Mouse (Mus musculus) heart, embryonic 15.5 days (tissue): ENCODE measurements around the gene Mgat3. TPM values are rescaled to one million over a fixed set of nuclear protein-coding genes. Genes with fewer than 3 reads are reported as not detected.

Experiments used
- ATAC-seq: fragments of 200-750 bp; cut with Nextera tagmentation; replicated peaks from 2 replicates; pipeline ENCODE4 v1.8.0; 2017; ENCODE audit warnings: low read depth, moderate TSS enrichment; ENCODE audit not compliant: insufficient number of reproducible peaks, insufficient read depth, low FRiP score
- H3K27ac ChIP-seq: fragments of 300-500 bp; sonication (generic); 2 replicates; pipeline ENCODE4 v1.5.1; 2015; ENCODE audit warnings: mild to moderate bottlenecking, inconsistent platforms
- H3K27me3 ChIP-seq: fragments of 300-500 bp; sonication (generic); 2 replicates; pipeline ENCODE4 v1.6.1; 2015; ENCODE audit warnings: inconsistent platforms
- H3K36me3 ChIP-seq: fragments of 300-500 bp; sonication (generic); 2 replicates; pipeline ENCODE4 v1.6.1; 2015; ENCODE audit warnings: mild to moderate bottlenecking, inconsistent platforms
- H3K4me1 ChIP-seq: fragments of 300-500 bp; sonication (generic); replicated peaks from 2 replicates; pipeline ENCODE4 v1.6.1; 2015; ENCODE audit warnings: inconsistent platforms
- H3K4me2 ChIP-seq: fragments of 300-500 bp; sonication (generic); 2 replicates; pipeline ENCODE4 v1.6.1; 2015; ENCODE audit warnings: inconsistent platforms, mild to moderate bottlenecking, moderate library complexity
- H3K4me3 ChIP-seq: fragments of 300-500 bp; sonication (generic); 2 replicates; pipeline ENCODE4 v1.5.1; 2015; ENCODE audit warnings: mild to moderate bottlenecking, inconsistent platforms
- H3K9ac ChIP-seq: fragments of 300-500 bp; sonication (generic); 2 replicates; pipeline ENCODE4 v1.6.1; 2015; ENCODE audit warnings: mild to moderate bottlenecking, inconsistent platforms
- H3K9me3 ChIP-seq: fragments of 300-500 bp; sonication (generic); replicated peaks from 2 replicates; pipeline ENCODE4 v1.6.1; 2016; ENCODE audit warnings: inconsistent platforms
- WGBS: fragments of 180-500 bp; shearing (Covaris S2); methylation state at CpG from one replicate; pipeline ENCODE4 v1.1.7; 2015; ENCODE audit warnings: mixed read lengths; 5-methylcytosine and 5-hydroxymethylcytosine counted together
- polyA plus RNA-seq: library from polyadenylated mRNA; unstranded; fragments of >200 nt; fragmentation: Nextera tagmentation; extraction: Ambion mirVana; gene quantifications from 2 replicates; pipeline ENCODE4 v1.2.1, GENCODE M21; 2015

The Mgat3 gene
- polyA plus RNA-seq, 1 experiment from 2014 or later = 0.93 TPM

DNA sequence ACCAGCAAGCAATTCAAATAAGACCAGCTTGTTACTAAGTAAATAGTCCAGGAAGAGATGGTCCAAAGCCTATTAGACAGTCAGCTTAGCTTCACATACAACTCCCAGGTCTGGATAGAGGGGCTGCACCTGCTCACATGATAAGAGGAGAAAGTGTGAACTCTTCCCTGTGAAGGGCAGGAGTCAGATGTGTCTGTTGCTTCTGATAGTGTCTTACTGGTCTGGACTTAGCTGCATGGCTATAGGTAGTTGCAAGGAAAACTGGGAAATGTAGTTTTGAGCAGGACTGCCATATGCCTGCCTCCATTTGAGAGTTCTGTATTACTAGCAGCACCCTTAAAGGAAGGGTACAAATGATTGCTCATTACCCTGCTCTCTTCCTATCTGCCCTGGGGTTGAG, 40.2 kb downstream of the Mgat3 start:
- Histone ChIP-seq H3K4me2 (no peak overlapping the region), H3K9ac (no peak overlapping the region), H3K4me1 (peaks cover 2% of the 10 kb centered on the region; the same call in 1 of the 2 replicates), H3K27ac (no peak overlapping the region), H3K27me3 (no peaks in the 10 kb centered on the region), H3K9me3 (no peaks in the 10 kb centered on the region), H3K4me3 (no peak overlapping the region), H3K36me3 (no peaks in the 10 kb centered on the region)
- ATAC-seq = no peak

- Histone ChIP-seq H3K4me2 (no peak overlapping the region), H3K27me3 (no peaks in the 10 kb centered on the region), H3K9ac (no peak overlapping the region), H3K36me3 (no peaks in the 10 kb centered on the region), H3K27ac (no peak overlapping the region), H3K4me3 (no peak overlapping the region), H3K4me1 (peaks cover 11% of the 10 kb centered on the region), H3K9me3 (no peaks in the 10 kb centered on the region)
- ATAC-seq = no peak
- WGBS = 17% methylated on average over 10 of the region's 10 CpGs
Measured at GRCm38 (mm10) chr15:80215716-80216479, 42.4 kb downstream of the Mgat3 start.

GRCm38 (mm10) chr15:80216480-80216820, 42.9 kb downstream of the Mgat3 start:
- no peak overlapping the region for H3K9ac ChIP-seq
- no peak for ATAC-seq
- no peak overlapping the region for H3K4me3 ChIP-seq
- WGBS = 59% methylated on average over 9 of the region's 9 CpGs
- H3K27me3 ChIP-seq = no peaks in the 10 kb centered on the region
- H3K9me3 ChIP-seq = no peaks in the 10 kb centered on the region
- no peak overlapping the region for H3K4me2 ChIP-seq
- peaks cover 11% of the 10 kb centered on the region for H3K4me1 ChIP-seq
- H3K36me3 ChIP-seq = no peaks in the 10 kb centered on the region
- no peak overlapping the region for H3K27ac ChIP-seq

- ATAC-seq = no peak
- 81% methylated on average over 10 of the region's 10 CpGs for WGBS
- H3K9me3 ChIP-seq = no peaks in the 10 kb centered on the region
- no peak overlapping the region for H3K4me3 ChIP-seq
- no peak overlapping the region for H3K4me2 ChIP-seq
- peaks cover 11% of the 10 kb centered on the region for H3K4me1 ChIP-seq
- no peak overlapping the region for H3K27ac ChIP-seq
- no peak overlapping the region for H3K9ac ChIP-seq
- H3K36me3 ChIP-seq = no peaks in the 10 kb centered on the region
- no peaks in the 10 kb centered on the region for H3K27me3 ChIP-seq
Measured at GRCm38 (mm10) chr15:80217476-80217875, 44.0 kb downstream of the Mgat3 start.

- Histone ChIP-seq H3K36me3 (no peaks in the 10 kb centered on the region), H3K9ac (no peak overlapping the region), H3K4me3 (no peak overlapping the region), H3K4me1 (peaks cover 20% of the 10 kb centered on the region), H3K27ac (no peak overlapping the region), H3K27me3 (no peaks in the 10 kb centered on the region), H3K4me2 (peak overlapping the region; percentile 44), H3K9me3 (no peaks in the 10 kb centered on the region)
- 25% methylated on average over 14 of the region's 14 CpGs for WGBS
- peak; percentile 53; the same call in 1 of the 2 replicates for ATAC-seq
Measured at GRCm38 (mm10) chr15:80219211-80219610, 45.7 kb downstream of the Mgat3 start.

- ATAC-seq = no peak
- Histone ChIP-seq H3K4me1 (peaks cover 20% of the 10 kb centered on the region), H3K36me3 (no peaks in the 10 kb centered on the region), H3K4me2 (peak overlapping the region; percentile 44), H3K9me3 (no peaks in the 10 kb centered on the region), H3K4me3 (no peak overlapping the region), H3K9ac (no peak overlapping the region), H3K27me3 (no peaks in the 10 kb centered on the region), H3K27ac (no peak overlapping the region)
- 53% methylated on average over 4 of the region's 4 CpGs for WGBS
Measured at GRCm38 (mm10) chr15:80219705-80220657, 46.5 kb downstream of the Mgat3 start.

GRCm38 (mm10) chr15:80221031-80221430, 47.5 kb downstream of the Mgat3 start:
- no peak overlapping the region for H3K4me3 ChIP-seq
- no peak for ATAC-seq
- no peak overlapping the region for H3K9ac ChIP-seq
- H3K4me2 ChIP-seq = no peak overlapping the region
- no peak overlapping the region for H3K27ac ChIP-seq
- WGBS = 66% methylated on average over 8 of the region's 8 CpGs
- H3K36me3 ChIP-seq = no peaks in the 10 kb centered on the region
- H3K27me3 ChIP-seq = no peaks in the 10 kb centered on the region
- H3K4me1 ChIP-seq = peaks cover 20% of the 10 kb centered on the region
- H3K9me3 ChIP-seq = no peaks in the 10 kb centered on the region

- 57% methylated on average over 7 of the region's 7 CpGs for WGBS
Measured at GRCm38 (mm10) chr15:80223751-80224150, 50.2 kb downstream of the Mgat3 start.

DNA sequence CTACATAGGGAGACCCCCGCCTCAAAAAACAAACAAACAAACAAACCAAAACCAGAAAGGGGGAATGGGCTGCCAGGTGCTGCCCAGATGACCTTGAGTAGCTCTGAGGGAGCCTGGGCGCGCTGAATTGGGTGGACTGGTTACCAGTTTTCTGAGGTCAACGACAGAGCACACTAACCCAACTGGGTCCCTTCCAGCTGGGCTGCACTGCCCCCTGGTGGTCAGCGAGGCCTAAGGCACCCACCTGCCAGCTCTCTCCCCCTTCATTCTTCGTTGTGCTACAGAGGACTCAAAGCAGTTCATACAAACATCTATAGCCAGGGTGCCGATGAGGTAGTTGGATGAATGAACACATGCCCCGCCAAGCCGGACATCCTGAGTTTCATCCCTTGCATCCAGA, 51.7 kb downstream of the Mgat3 start:
- Histone ChIP-seq H3K27me3 (no peaks in the 10 kb centered on the region), H3K4me2 (no peak overlapping the region), H3K27ac (no peak overlapping the region), H3K4me1 (peaks cover 10% of the 10 kb centered on the region; the same call in 1 of the 2 replicates), H3K36me3 (no peaks in the 10 kb centered on the region), H3K9me3 (no peaks in the 10 kb centered on the region), H3K4me3 (no peak overlapping the region), H3K9ac (no peak overlapping the region)
- ATAC-seq = peak; percentile 55; the same call in 1 of the 2 replicates
- WGBS = 24% methylated on average over 9 of the region's 9 CpGs

More at GRCm38 (mm10) chr15:80223751-80224150, 50.2 kb downstream of the Mgat3 start:
- Histone ChIP-seq H3K9ac (no peak overlapping the region), H3K4me1 (peaks cover 18% of the 10 kb centered on the region), H3K4me2 (no peak overlapping the region), H3K27me3 (no peaks in the 10 kb centered on the region), H3K27ac (0 out of 2 replicates have a peak overlapping the region, but pooled peaks have one; percentile 29), H3K9me3 (no peaks in the 10 kb centered on the region), H3K36me3 (no peaks in the 10 kb centered on the region), H3K4me3 (no peak overlapping the region)
- no peak for ATAC-seq

GRCm38 (mm10) chr15:80225796-80226195, 52.3 kb downstream of the Mgat3 start:
- H3K36me3 ChIP-seq = no peaks in the 10 kb centered on the region
- H3K4me1 ChIP-seq = peaks cover 10% of the 10 kb centered on the region; the same call in 1 of the 2 replicates
- 44% methylated on average over 2 of the region's 2 CpGs for WGBS
- H3K4me2 ChIP-seq = no peak overlapping the region
- ATAC-seq = no peak
- no peak overlapping the region for H3K27ac ChIP-seq
- H3K4me3 ChIP-seq = no peak overlapping the region
- H3K9me3 ChIP-seq = no peaks in the 10 kb centered on the region
- no peaks in the 10 kb centered on the region for H3K27me3 ChIP-seq
- H3K9ac ChIP-seq = no peak overlapping the region

DNA sequence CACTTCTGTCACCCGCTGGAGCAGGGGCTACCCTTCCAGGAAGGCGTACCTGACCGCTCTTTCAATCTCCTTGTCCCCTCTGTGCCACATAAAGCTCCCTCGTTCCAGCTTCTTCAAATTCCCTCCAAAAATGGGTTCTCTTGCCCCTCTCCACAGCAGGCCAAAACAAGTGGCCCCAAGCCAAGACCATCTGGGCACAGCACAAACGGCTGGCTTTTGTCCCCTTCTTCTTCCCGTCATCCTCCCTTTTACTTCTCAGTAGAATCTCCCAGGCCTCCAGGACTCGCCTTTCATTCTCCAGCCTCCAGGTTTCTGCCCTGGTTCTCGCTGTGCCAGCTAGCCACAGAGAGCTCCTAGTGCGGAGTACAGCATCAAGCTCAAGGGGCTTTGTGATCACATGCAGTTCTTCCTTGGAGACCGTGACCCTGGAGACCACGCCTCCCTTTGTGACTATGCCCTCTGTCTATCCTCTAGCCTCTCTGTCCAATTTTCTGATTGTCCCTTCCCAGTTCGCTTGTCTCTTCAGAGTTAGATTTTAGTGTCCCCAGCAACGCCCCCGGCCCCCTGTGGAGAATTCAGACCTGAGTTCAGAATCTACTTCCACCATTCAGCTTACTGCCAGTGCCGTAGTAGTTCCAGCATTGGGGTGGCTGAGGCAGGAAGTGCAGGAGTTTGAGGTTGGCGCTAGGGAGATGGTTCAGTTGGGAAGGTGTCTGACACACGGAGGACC, 54.7 kb downstream of the Mgat3 start:
- Histone ChIP-seq H3K9me3 (no peaks in the 10 kb centered on the region), H3K27me3 (no peaks in the 10 kb centered on the region), H3K4me3 (no peak overlapping the region), H3K4me1 (peaks cover 9% of the 10 kb centered on the region), H3K9ac (no peak overlapping the region), H3K27ac (no peak overlapping the region), H3K4me2 (no peak overlapping the region), H3K36me3 (no peaks in the 10 kb centered on the region)
- 74% methylated on average over 17 of the region's 17 CpGs for WGBS
- ATAC-seq = no peak
